Mouse (Mus musculus): Measurements from ENCODE around the gene Ampd3.

DNA sequence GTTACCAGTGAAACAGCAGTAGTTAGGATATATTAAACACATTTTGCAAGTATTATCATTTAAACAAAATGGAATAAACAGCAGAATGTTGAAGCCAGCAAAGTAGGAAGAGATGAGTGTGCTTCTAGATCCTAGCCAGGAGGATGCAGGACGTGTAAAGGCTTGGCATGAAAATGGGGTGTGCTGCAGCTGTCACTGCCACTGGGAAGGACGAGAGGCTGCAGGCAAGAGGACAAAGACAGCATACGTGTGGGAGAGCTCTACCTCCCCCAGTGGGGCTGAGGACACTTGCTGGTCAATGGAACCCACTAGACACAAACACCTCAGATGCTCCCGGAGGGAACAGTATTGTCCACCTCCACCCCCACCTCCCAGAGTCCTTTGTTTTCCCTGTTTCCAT is 17.2 kb upstream of the Ampd3 start:
- TF ChIP-seq POLR2A (IDR thresholded peaks at IDR 0.05; ENCODE audit: borderline replicate concordance, insufficient read depth, low read length) (no peak), CTCF (IDR thresholded peaks at IDR 0.05; ENCODE audit: borderline replicate concordance, insufficient read depth, low read depth, low read length) (no peak)
